Mouse (Mus musculus) kidney, postnatal 0 days (tissue): Measurements from ENCODE around the gene Ylpm1. TPM values are rescaled to one million over a fixed set of nuclear protein-coding genes. Genes with fewer than 3 reads are reported as not detected.

Source experiments
- ATAC-seq: fragments of 200-750 bp; cut with Nextera tagmentation; replicated peaks from 2 replicates; pipeline ENCODE4 v1.8.0; 2017; ENCODE audit warnings: low read depth, moderate number of reproducible peaks, moderate TSS enrichment, moderate library complexity; ENCODE audit not compliant: low FRiP score
- DNase-seq: peaks from one replicate; pipeline ENCODE4 v3.0.0-alpha.2; 2016; ENCODE audit warnings: low spot score
- H3K27ac ChIP-seq: fragments of 300-500 bp; sonication (generic); 2 replicates; pipeline ENCODE4 v1.5.1; 2014; ENCODE audit warnings: mild to moderate bottlenecking
- H3K27me3 ChIP-seq: fragments of 300-500 bp; sonication (generic); 2 replicates; pipeline ENCODE4 v1.6.1; 2014; ENCODE audit warnings: low read length, mixed read lengths; ENCODE audit not compliant: insufficient read depth
- H3K36me3 ChIP-seq: fragments of 300-500 bp; sonication (generic); 2 replicates; pipeline ENCODE4 v1.6.1; 2014; ENCODE audit warnings: low read length, mixed read lengths; ENCODE audit not compliant: insufficient read depth
- H3K4me1 ChIP-seq: fragments of 300-500 bp; sonication (generic); replicated peaks from 2 replicates; pipeline ENCODE4 v1.6.1; 2014; ENCODE audit warnings: antibody characterized with exemption, low read length, mixed read lengths; ENCODE audit not compliant: insufficient read depth
- H3K4me2 ChIP-seq: fragments of 300-500 bp; sonication (generic); 2 replicates; pipeline ENCODE4 v1.6.1; 2014; ENCODE audit warnings: mild to moderate bottlenecking, low read length, moderate library complexity, mixed read lengths
- H3K4me3 ChIP-seq: fragments of 300-500 bp; sonication (generic); replicated peaks from 2 replicates; pipeline ENCODE4 v1.5.1; 2014; ENCODE audit warnings: low read depth, low read length
- H3K9ac ChIP-seq: fragments of 300-500 bp; sonication (generic); 2 replicates; pipeline ENCODE4 v1.6.1; 2014; ENCODE audit warnings: low read depth, low read length
- H3K9me3 ChIP-seq: fragments of 300-500 bp; sonication (generic); replicated peaks from 2 replicates; pipeline ENCODE4 v1.6.1; 2016; ENCODE audit warnings: low read length, inconsistent platforms, mixed read lengths
- CTCF ChIP-seq: IDR thresholded peaks from 2 replicates; pipeline ENCODE4 v1.5.1; 2016; ENCODE audit warnings: antibody characterized with exemption, low read depth, mild to moderate bottlenecking, moderate library complexity
- WGBS: fragments of 180-500 bp; shearing (Covaris S2); extraction: QIAGEN DNeasy Blood & Tissue Kit; methylation state at CpG from one replicate; pipeline ENCODE4 v1.1.7; 2014; 5-methylcytosine and 5-hydroxymethylcytosine counted together
- polyA plus RNA-seq: library from polyadenylated mRNA; unstranded; fragments of >200 nt; fragmentation: Nextera tagmentation; extraction: Ambion mirVana; gene quantifications from 2 replicates; pipeline ENCODE4 v1.2.1, GENCODE M21; 2015

The Ylpm1 gene
- polyA plus RNA-seq, 1 experiment from 2014 or later, result 19.7 TPM

DNA sequence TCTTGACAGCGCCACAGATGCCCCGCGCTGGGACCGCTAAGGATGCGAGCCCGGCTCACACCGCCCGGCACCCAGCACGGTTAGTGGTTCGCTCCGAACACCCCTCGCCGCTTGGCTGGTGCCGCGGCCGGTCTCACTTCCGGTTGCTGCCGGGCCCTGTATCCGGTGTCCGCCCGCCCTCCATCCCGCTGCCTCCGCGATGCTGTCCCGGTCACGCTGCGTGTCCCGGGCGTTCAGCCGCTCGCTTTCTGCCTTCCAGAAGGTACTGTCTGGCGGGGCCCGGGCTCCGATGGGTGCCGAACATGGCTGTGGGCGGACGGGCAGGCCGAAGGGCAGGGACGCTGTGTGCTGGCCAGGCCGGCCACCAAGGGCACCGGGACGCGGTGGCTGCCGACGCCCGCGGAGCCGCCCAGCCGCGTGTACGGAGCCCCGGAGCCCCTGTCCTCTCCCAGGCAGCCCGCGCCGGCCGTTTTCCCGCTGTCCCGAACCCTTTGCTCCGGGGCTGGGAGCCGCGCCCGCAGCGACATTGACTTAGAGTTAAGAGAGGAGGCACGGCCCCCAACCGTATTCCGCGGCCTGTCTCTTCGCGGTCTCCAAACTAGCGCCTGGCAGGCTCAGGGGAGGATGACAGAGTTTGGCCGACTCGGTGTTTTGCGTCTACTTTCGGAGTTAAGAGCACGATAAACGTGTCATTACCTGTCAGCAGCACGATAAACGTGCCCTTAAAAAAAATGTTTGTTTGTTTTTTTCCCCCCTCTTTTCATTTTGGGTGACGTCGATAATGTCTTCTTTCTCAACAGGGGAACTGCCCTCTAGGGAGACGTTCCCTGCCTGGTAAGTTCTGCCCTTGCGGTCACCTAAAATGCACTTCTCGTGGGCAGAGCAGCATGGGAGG, 114.8 kb downstream of the Ylpm1 start, which contains the start of the genes Prox2 and Dlst:
Gene Prox2 (minus strand): TSS at position 62 of the 895 bp plus-strand sequence.
Gene Dlst (plus strand): TSS at position 136 of the 895 bp plus-strand sequence.
- no peak for TF ChIP-seq CTCF
- Histone ChIP-seq H3K9ac (peak within 1 kb of the TSS; percentile 90), H3K4me1 (peaks cover 32% of the 10 kb centered on the region), H3K4me2 (peak within 1 kb of the TSS; percentile 64), H3K27me3 (no peaks in the 10 kb centered on the region), H3K4me3 (peak within 1 kb of the TSS; percentile 73), H3K36me3 (0 out of 2 replicates have a peak, but pooled peaks cover 9% of the 10 kb centered on the region), H3K27ac (peak within 1 kb of the TSS; percentile 82), H3K9me3 (no peaks in the 10 kb centered on the region)
- peak; percentile 91 for ATAC-seq
- DNase-seq, result peak; percentile 92
- under 1% methylated on average over 80 of the region's 83 CpGs for WGBS

DNA sequence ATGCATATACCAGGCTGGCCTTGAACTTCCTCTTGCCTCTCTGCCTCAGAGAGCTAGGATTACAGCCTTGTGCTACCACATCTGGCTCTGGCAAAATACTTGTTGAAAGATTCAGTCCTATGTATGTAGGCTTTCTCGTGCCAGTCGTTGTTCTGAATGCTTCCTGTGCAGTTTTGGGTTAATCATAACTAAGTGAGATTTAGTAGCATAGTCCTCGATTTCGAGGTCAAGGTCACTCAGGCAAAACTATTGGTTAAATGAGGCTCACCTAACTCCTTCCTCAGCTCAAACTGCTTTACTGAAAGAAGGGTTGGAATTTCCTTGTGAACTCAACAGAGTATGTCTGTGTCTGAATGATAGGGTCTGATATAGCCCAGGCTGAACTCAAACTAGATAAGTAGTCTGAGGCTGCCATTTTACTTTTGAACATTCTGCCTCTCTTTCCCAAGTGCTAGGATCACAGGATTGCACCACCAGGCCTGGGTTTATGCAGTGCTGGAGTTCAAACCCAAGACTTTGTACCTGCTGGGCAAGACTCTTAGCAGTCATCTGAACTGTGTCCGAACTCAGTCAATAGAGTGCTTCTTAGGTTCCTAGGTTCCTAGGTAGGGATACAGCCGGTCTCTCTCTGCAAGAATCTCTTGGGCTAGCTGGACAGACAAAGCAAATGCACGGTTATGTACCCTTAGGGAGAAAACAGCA, 116.6 kb downstream of the Ylpm1 start:
- 72% methylated on average over 7 of the region's 7 CpGs for WGBS
- peaks cover 29% of the 10 kb centered on the region for H3K4me1 ChIP-seq
- peak; percentile 35; the same call in 1 of the 2 replicates for ATAC-seq
- no peak overlapping the region for H3K4me3 ChIP-seq
- peak overlapping the region; percentile 64 for H3K4me2 ChIP-seq
- peak overlapping the region; percentile 58 for H3K27ac ChIP-seq
- no peak for TF ChIP-seq CTCF
- H3K27me3 ChIP-seq, result no peaks in the 10 kb centered on the region
- DNase-seq, result no peak
- H3K9me3 ChIP-seq, result no peaks in the 10 kb centered on the region
- H3K9ac ChIP-seq, result no peak overlapping the region; the same call in 1 of the 2 replicates
- H3K36me3 ChIP-seq, result 0 out of 2 replicates have a peak, but pooled peaks cover 9% of the 10 kb centered on the region

DNA sequence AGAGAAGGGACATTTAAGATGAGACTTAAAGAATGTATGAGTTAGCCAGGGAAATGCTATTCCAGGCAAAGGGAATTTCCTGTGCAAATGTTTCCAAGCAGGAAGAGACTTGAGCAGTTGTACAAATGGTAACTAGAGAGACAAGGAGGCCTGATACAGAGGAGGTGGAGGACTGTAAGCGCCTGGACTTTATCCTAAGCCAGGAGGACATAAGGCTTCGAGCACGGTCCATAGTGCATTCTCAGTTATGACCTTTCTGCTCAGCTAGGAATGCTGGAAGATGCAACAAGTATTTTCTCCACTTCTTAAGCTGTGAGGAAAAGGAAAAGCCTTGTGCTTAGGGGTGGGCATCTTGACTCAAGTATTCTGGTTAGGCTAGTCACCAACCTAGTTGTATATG, 117.2 kb downstream of the Ylpm1 start:
- Histone ChIP-seq H3K27me3 (no peaks in the 10 kb centered on the region), H3K9ac (no peak overlapping the region), H3K27ac (peak overlapping the region; percentile 58), H3K4me3 (no peak overlapping the region), H3K9me3 (no peaks in the 10 kb centered on the region), H3K4me1 (peaks cover 29% of the 10 kb centered on the region), H3K36me3 (0 out of 2 replicates have a peak, but pooled peaks cover 11% of the 10 kb centered on the region), H3K4me2 (peak overlapping the region; percentile 64; the same call in 1 of the 2 replicates)
- TF ChIP-seq CTCF, result no peak
- ATAC-seq (no peak), DNase-seq (no peak)
- 82% methylated on average over 3 of the region's 3 CpGs for WGBS

DNA sequence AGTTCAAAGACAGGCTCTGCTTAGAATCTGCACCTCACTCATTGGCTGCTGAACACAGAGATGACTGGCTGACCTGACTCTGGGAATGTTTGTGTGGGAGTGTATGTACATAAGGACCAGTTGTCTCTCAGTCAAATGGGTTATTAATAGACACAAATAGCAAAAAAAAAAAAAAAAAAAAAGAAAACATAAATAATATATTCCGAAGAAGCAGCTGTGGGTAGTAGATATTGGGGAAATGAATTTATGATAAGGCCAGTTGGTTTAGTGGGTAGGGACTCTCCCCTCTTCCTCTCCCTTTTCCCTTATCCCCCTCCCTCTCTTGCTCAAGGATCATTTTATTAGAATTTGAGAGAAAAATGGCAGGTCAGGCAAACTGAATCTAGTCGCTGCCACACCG, 117.8 kb downstream of the Ylpm1 start:
- H3K4me3 ChIP-seq, result no peak overlapping the region
- H3K4me2 ChIP-seq, result no peak overlapping the region
- peaks cover 17% of the 10 kb centered on the region for H3K36me3 ChIP-seq
- H3K4me1 ChIP-seq, result peaks cover 29% of the 10 kb centered on the region
- no peak overlapping the region for H3K27ac ChIP-seq
- 91% methylated on average over 3 of the region's 3 CpGs for WGBS
- no peak for TF ChIP-seq CTCF
- no peak overlapping the region for H3K9ac ChIP-seq
- no peaks in the 10 kb centered on the region for H3K27me3 ChIP-seq
- no peaks in the 10 kb centered on the region for H3K9me3 ChIP-seq
- no peak for ATAC-seq
- DNase-seq, result no peak

DNA sequence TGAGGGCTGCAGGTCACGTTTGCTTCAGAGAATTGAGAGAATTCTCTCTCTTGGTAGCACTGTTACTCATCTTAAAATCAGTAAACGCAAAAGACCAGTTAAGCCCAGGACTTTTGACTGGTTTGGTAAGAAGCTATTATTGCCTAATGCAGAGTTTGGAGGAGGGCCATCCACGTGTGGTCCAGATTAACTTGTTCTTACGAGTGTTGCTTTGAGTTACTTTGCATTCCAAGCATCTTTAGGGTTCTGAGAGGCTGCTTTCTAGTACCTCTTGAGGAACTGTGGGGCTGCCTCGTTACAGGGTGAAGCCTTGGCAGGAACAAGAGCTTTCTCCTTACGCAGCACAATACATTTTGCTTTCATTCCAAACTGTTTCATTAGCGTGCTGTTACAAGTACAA, 119.6 kb downstream of the Ylpm1 start:
- ATAC-seq (no peak), DNase-seq (no peak)
- Histone ChIP-seq H3K9ac (no peak overlapping the region), H3K27me3 (no peaks in the 10 kb centered on the region), H3K4me1 (peaks cover 19% of the 10 kb centered on the region; the same call in 1 of the 2 replicates), H3K9me3 (no peaks in the 10 kb centered on the region), H3K4me3 (no peak overlapping the region), H3K27ac (no peak overlapping the region), H3K4me2 (no peak overlapping the region), H3K36me3 (peaks cover 25% of the 10 kb centered on the region)
- no peak for TF ChIP-seq CTCF
- WGBS, result 82% methylated on average over 7 of the region's 7 CpGs

Other genes with a start within 250 kb of the Ylpm1 start
- gene Npc2, start 223.2 kb upstream of the Ylpm1 start, polyA plus RNA-seq, result 70.5 and 75.7 TPM in 2 replicates
- gene Isca2, start 223.1 kb upstream of the Ylpm1 start, polyA plus RNA-seq, result 152 and 168 TPM in 2 replicates
- 0.14 and 0.64 TPM in 2 replicates for gene Ltbp2, start 119.8 kb upstream of the Ylpm1 start, polyA plus RNA-seq
- 137 and 143 TPM in 2 replicates for gene Fcf1, start 25.4 kb upstream of the Ylpm1 start, polyA plus RNA-seq
- 8.8 and 9.8 TPM in 2 replicates for gene Arel1, start 25.4 kb upstream of the Ylpm1 start, polyA plus RNA-seq
- 3.0 and 3.3 TPM in 2 replicates for gene Prox2, start 114.4 kb downstream of the Ylpm1 start, polyA plus RNA-seq
- gene Dlst, start 114.5 kb downstream of the Ylpm1 start, polyA plus RNA-seq, result 123 and 131 TPM in 2 replicates
- gene Rps6kl1, start 154.9 kb downstream of the Ylpm1 start, polyA plus RNA-seq, result 0.87 and 1.1 TPM in 2 replicates
- gene Pgf, start 181.5 kb downstream of the Ylpm1 start, polyA plus RNA-seq, result 5.6 and 6.1 TPM in 2 replicates
- gene Eif2b2, start 223.2 kb downstream of the Ylpm1 start, polyA plus RNA-seq, result 76.0 and 82.0 TPM in 2 replicates